ENCODE assay signal across 12 mouse cellular contexts in the genomic region with DNA sequence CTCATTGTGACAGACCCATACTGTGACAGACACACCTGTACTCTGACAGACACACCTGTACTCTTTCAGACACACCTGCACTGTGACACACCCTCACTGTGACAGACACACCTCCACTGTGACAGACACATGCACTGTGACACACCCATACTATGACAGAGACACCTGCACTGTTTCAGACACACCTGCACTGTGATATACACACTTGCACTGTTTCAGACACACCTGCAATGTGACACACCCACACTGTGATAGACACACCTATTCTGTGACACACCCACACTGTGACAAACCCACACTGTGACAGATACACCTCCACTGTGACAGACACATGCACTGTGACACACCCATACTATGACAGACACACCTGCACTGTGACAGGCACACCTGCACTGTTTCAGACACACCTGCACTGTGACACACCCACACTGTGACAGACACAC. TPM values are rescaled to one million over a fixed set of nuclear protein-coding genes. Genes with fewer than 3 reads are reported as not detected.
DNase-seq lines count a peak whose midpoint lies in the region; ATAC-seq and TF ChIP-seq lines count a peak whose summit lies in the region.
"Had no signal": no experiment of that assay in that cellular context is flagged by ENCODE, and none has a peak within 500 bp of the region (broad histone marks: within the 10 kb centered on the region; RNA-seq: fewer than 3 reads in every experiment).

No protein-coding gene starts in this region.

- H3K4me1 ChIP-seq in kidney, embryonic 14.5 days (ENCODE audit: control insufficient read depth, insufficient read depth, low read length) = no peaks in the 10 kb centered on the region
- H3K4me1 ChIP-seq in neural tube, embryonic 12.5 days = no peaks in the 10 kb centered on the region
- no peaks in the 10 kb centered on the region for H3K4me1 ChIP-seq in intestine, embryonic 15.5 days (replicated peaks)
- no peaks in the 10 kb centered on the region for H3K4me1 ChIP-seq in stomach, postnatal 0 days (replicated peaks; ENCODE audit: control insufficient read depth, insufficient read depth)

- no peak overlapping the region for H3K4me3 ChIP-seq in kidney, embryonic 14.5 days (ENCODE audit: low read length)
- H3K4me3 ChIP-seq in neural tube, embryonic 12.5 days = no peak overlapping the region
- H3K4me3 ChIP-seq in intestine, embryonic 15.5 days (replicated peaks) = no peak overlapping the region
- H3K4me3 ChIP-seq in stomach, postnatal 0 days (ENCODE audit: low read depth, low read length) = no peak overlapping the region
- H3K4me3 ChIP-seq: heart, adult 2 months had no signal

- no peak overlapping the region for H3K27ac ChIP-seq in kidney, embryonic 14.5 days (ENCODE audit: low read depth, low read length)
- no peak overlapping the region for H3K27ac ChIP-seq in neural tube, embryonic 12.5 days
- no peak overlapping the region for H3K27ac ChIP-seq in intestine, embryonic 15.5 days
- H3K27ac ChIP-seq in stomach, postnatal 0 days (replicated peaks) = no peak overlapping the region
- H3K27ac ChIP-seq: heart, adult 2 months had no signal

- no peaks in the 10 kb centered on the region for H3K9me3 ChIP-seq in kidney, embryonic 14.5 days (ENCODE audit: control insufficient read depth, low read length)
- H3K9me3 ChIP-seq in neural tube, embryonic 12.5 days = no peaks in the 10 kb centered on the region
- no peaks in the 10 kb centered on the region for H3K9me3 ChIP-seq in intestine, embryonic 15.5 days
- H3K9me3 ChIP-seq in stomach, postnatal 0 days (ENCODE audit: control insufficient read depth, low read length) = no peaks in the 10 kb centered on the region

- no peaks in the 10 kb centered on the region for H3K36me3 ChIP-seq in kidney, embryonic 14.5 days (ENCODE audit: control insufficient read depth, insufficient read depth, low read length)
- H3K36me3 ChIP-seq in neural tube, embryonic 12.5 days = no peaks in the 10 kb centered on the region
- H3K36me3 ChIP-seq in intestine, embryonic 15.5 days = no peaks in the 10 kb centered on the region
- H3K36me3 ChIP-seq in stomach, postnatal 0 days (ENCODE audit: control insufficient read depth, insufficient read depth, low read length) = no peaks in the 10 kb centered on the region

- no peak overlapping the region for H3K9ac ChIP-seq in kidney, embryonic 14.5 days (ENCODE audit: low read depth, low read length)
- H3K9ac ChIP-seq in neural tube, embryonic 12.5 days = no peak overlapping the region
- H3K9ac ChIP-seq in intestine, embryonic 15.5 days = no peak overlapping the region
- H3K9ac ChIP-seq in stomach, postnatal 0 days (ENCODE audit: low read length) = no peak overlapping the region

- no peak for DNase-seq in kidney, adult 9 months
- no peak for DNase-seq in neural tube, embryonic 10.5 days (ENCODE audit: extremely low spot score, low spot score)
- no peak for DNase-seq in stomach, postnatal 0 days (ENCODE audit: low spot score)
- no peak for DNase-seq in cerebellum, adult 9-10 months
- DNase-seq in gastrocnemius, adult 18-20 months (ENCODE audit: low spot score) = no peak
- DNase-seq: adrenal gland, postnatal 10 days; heart, adult 2 months; lung, postnatal 10 days had no signal

- no peak for TF ChIP-seq EP300 in stomach, postnatal 0 days (optimal IDR thresholded peaks at IDR 0.05)

- no peak for TF ChIP-seq CTCF in stomach, postnatal 0 days (IDR thresholded peaks at IDR 0.05; ENCODE audit: low read depth)

- H3K4me2 ChIP-seq in kidney, embryonic 14.5 days (replicated peaks; ENCODE audit: low read depth, low read length) = no peak overlapping the region
- H3K4me2 ChIP-seq in neural tube, embryonic 12.5 days (replicated peaks) = no peak overlapping the region
- H3K4me2 ChIP-seq in intestine, embryonic 15.5 days (replicated peaks) = no peak overlapping the region
- no peak overlapping the region for H3K4me2 ChIP-seq in stomach, postnatal 0 days (replicated peaks; ENCODE audit: low read depth)

- 0 out of 2 replicates have a peak, but pooled peaks have one; percentile 35 for ATAC-seq in kidney, embryonic 14.5 days (ENCODE audit: low FRiP score, low TSS enrichment)
- peak; percentile 41; the same call in 1 of the 2 replicates for ATAC-seq in neural tube, embryonic 12.5 days (ENCODE audit: low FRiP score, low read depth)
- ATAC-seq in intestine, embryonic 15.5 days = peak; percentile 83
- ATAC-seq in stomach, postnatal 0 days (ENCODE audit: low FRiP score, low TSS enrichment) = peak; percentile 71

- H3K27me3 ChIP-seq in kidney, embryonic 14.5 days (ENCODE audit: control insufficient read depth, insufficient read depth, low read length) = no peaks in the 10 kb centered on the region
- H3K27me3 ChIP-seq in neural tube, embryonic 12.5 days (replicated peaks) = no peaks in the 10 kb centered on the region
- no peaks in the 10 kb centered on the region for H3K27me3 ChIP-seq in intestine, embryonic 15.5 days (replicated peaks)
- H3K27me3 ChIP-seq in stomach, postnatal 0 days (ENCODE audit: control insufficient read depth, insufficient read depth, low read length) = no peaks in the 10 kb centered on the region

RNA-seq across cellular contexts. Expression of gene Pde3a, which starts 48.9 kb away (rescaled TPM):
- polyA plus RNA-seq in kidney, embryonic 14.5 days (2014; fragmentation: Nextera tagmentation; extraction: Ambion mirVana) = 10.5 and 13.8 TPM in 2 replicates
- polyA plus RNA-seq in neural tube, embryonic 12.5 days (2016; fragmentation: Nextera tagmentation; extraction: Ambion mirVana) = 2.3 and 2.8 TPM in 2 replicates
- polyA plus RNA-seq in intestine, embryonic 15.5 days (2015; fragmentation: Nextera tagmentation; extraction: Ambion mirVana) = 19.5 and 20.8 TPM in 2 replicates
- polyA plus RNA-seq in stomach, postnatal 0 days (2015; fragmentation: Nextera tagmentation; extraction: Ambion mirVana) = 4.0 and 4.1 TPM in 2 replicates
- total RNA-seq in gastrocnemius, adult 18-20 months (2021) = 1 to 10 TPM; 2.4 to 2.6 TPM
- total RNA-seq: hematopoietic stem cell, adult 5-6 weeks had no signal
